Mouse (Mus musculus) heart, adult 2 months (tissue): ENCODE data around the gene Gm609. TPM values are rescaled to one million over a fixed set of nuclear protein-coding genes. Genes with fewer than 3 reads are reported as not detected.

Experiments used
- DNase-seq, 2 experiments: peaks; one replicate each; pipeline ENCODE4 v3.0.0; 2021
- H3K27ac ChIP-seq: fragments of 200-600 bp; 2 replicates; pipeline ENCODE4 v1.8.1; 2022
- H3K27me3 ChIP-seq: fragments of 200-500 bp; 2 replicates; pipeline ENCODE4 v1.6.1; 2012; ENCODE audit warnings: mild to moderate bottlenecking, low read length, inconsistent platforms, mixed read lengths; ENCODE audit not compliant: control insufficient read depth, insufficient read depth
- H3K36me3 ChIP-seq: fragments of 200-500 bp; 2 replicates; pipeline ENCODE4 v1.6.1; 2012; ENCODE audit warnings: low read length, inconsistent platforms; ENCODE audit not compliant: control insufficient read depth, insufficient read depth
- H3K4me1 ChIP-seq: fragments of 200-500 bp; 2 replicates; pipeline ENCODE4 v1.6.1; 2011; ENCODE audit warnings: low read length; ENCODE audit not compliant: control insufficient read depth, insufficient read depth
- H3K4me3 ChIP-seq: fragments of 200-600 bp; 2 replicates; pipeline ENCODE4 v1.8.1; 2022
- H3K79me2 ChIP-seq: fragments of 200-500 bp; replicated peaks from 2 replicates; pipeline ENCODE4 v1.6.1; 2012; ENCODE audit warnings: mild to moderate bottlenecking, inconsistent platforms, low read length, moderate library complexity, mixed read lengths; ENCODE audit not compliant: control insufficient read depth, insufficient read depth
- H3K9ac ChIP-seq: fragments of 200-500 bp; 2 replicates; pipeline ENCODE4 v1.6.1; 2012; ENCODE audit warnings: low read depth, mild to moderate bottlenecking, control low read depth, inconsistent platforms, low read length, mixed read lengths
- CTCF ChIP-seq: fragments of 200-600 bp; IDR thresholded peaks from 2 replicates; pipeline ENCODE4 v1.8.1; 2022; ENCODE audit warnings: antibody characterized with exemption, mild to moderate bottlenecking, moderate library complexity
- EP300 ChIP-seq: fragments of 200-500 bp; IDR thresholded peaks from 2 replicates; pipeline ENCODE4 v1.6.1; 2011; ENCODE audit warnings: low read depth, low read length, control low read depth; ENCODE audit not compliant: insufficient read depth
- POLR2A ChIP-seq: fragments of 200-500 bp; IDR thresholded peaks from 2 replicates; pipeline ENCODE4 v1.6.1; 2011; ENCODE audit warnings: mild to moderate bottlenecking, low read depth, low read length, control low read depth; ENCODE audit not compliant: insufficient read depth
- WGBS: fragments of 180-500 bp; shearing (Covaris S2); methylation state at CpG from one replicate; pipeline ENCODE4 v1.1.7; 2018; 5-methylcytosine and 5-hydroxymethylcytosine counted together
- intact Hi-C: fragments of 180-260 bp; cut with DNase I; formaldehyde crosslinking; loops from one replicate; pipeline ENCODE4 v1.15.1; 2025
- polyA plus RNA-seq: library from polyadenylated mRNA; depleted of rRNA; stranded (reverse); fragments of >200 nt; gene quantifications from 2 replicates; pipeline ENCODE4 v1.2.3, GENCODE M21; 2012
- total RNA-seq, 2 experiments: library from RNA; stranded (reverse); gene quantifications; 2 replicates each; pipeline ENCODE4 v1.2.3; 2021

Gm609 gene
- total and polyA plus RNA-seq, 3 experiments, result not detected

DNA sequence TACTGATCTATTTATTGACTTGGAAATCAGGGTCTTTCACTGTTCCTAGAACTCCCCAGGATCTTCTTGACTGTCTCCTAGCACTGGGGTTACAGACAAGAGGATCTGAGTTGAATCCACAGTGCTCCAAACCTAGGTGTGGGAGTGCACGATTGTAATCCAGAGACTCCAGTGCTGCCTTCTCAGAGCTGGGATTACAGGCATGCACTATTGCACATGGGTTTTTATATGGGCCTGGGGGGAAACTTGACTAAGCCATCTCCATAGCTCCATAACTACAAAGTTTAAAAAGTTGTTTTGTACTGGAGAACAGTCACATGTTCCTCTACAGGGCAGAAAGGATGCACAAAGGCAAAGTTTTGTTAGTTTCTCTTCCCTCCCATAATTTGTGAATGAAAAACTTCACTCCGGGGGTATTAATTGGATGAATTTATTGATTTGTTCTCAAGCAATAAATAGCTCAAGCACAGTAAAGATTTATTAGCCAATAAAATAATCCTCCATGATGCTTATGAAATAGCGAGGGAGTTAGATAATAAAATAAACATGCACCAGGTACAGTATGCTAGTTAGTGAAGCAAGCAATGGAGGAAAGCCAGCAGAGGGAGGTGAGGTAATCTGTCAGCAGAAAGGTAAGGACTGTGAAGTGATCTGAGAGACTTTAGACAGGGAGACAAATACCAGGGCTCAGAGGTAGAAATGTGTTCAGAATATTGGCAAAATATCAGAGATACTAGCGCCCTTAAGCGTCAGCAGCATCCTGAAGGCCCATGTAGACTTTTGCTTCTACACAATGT, 114.4 kb downstream of the Gm609 start:
- H3K27ac ChIP-seq, result peak overlapping the region; percentile 75
- no peak for DNase-seq
- no peaks in the 10 kb centered on the region for H3K27me3 ChIP-seq
- intact Hi-C loops, result no loop called here
- WGBS, result 71% methylated on average over 5 of the region's 5 CpGs
- no peak overlapping the region for H3K4me3 ChIP-seq
- H3K79me2 ChIP-seq, result no peaks in the 10 kb centered on the region
- H3K9ac ChIP-seq, result no peak overlapping the region
- peaks cover 34% of the 10 kb centered on the region for H3K36me3 ChIP-seq
- H3K4me1 ChIP-seq, result peaks cover 9% of the 10 kb centered on the region
- no peak for TF ChIP-seq POLR2A
- no peak for TF ChIP-seq EP300
- TF ChIP-seq CTCF, result no peak

DNA sequence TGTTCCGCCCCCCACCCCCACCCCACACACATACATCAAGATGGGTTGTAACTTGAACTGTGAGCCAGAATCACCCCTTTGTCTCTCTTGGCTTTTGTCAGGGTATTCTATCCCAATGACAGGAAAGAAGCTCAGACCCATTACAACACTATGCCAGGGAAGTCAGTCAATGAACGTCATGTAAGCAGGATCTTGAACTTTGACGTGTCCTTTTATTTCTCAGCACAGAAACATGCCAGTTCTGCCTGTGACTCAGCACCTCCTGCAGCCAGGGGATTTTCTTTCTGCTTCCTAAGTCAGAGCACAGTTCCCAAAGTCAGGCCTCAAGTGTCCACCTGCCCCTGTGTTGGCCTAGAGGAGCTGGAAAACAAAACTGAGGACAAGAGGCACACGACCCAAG, 115.4 kb downstream of the Gm609 start:
- Histone ChIP-seq H3K4me3 (no peak overlapping the region), H3K27me3 (no peaks in the 10 kb centered on the region), H3K27ac (peak overlapping the region; percentile 88), H3K36me3 (peaks cover 25% of the 10 kb centered on the region), H3K9ac (no peak overlapping the region), H3K4me1 (peaks cover 12% of the 10 kb centered on the region), H3K79me2 (no peaks in the 10 kb centered on the region)
- WGBS, result 59% methylated on average over 4 of the region's 4 CpGs
- TF ChIP-seq EP300 (no peak), POLR2A (no peak), CTCF (no peak)
- intact Hi-C loops, result loop anchor here (2.0 kb wide), 1 partner anchor 29 kb away; no protein-coding TSS in a partner anchor
- DNase-seq, result no peak

DNA sequence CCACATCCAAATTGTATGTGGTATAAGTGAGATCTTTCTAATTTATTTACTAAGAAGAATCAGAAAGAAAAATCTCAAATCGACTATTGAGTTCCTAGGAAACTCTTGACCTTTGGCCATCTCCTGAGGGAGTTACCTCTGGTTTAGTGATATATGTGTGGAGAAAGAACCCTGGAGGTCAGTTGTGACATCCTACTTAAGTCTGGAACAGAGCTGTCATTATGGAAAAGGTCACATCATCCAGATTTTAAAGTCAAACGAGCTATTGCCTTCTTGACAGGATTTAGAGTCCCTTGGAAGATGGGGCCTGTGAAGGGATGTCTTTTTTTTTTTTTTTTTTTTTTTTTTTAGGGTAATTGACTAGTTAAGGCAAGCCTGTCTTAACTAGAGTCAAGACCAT, 116.0 kb downstream of the Gm609 start:
- Histone ChIP-seq H3K27ac (peak overlapping the region; percentile 88), H3K36me3 (peaks cover 25% of the 10 kb centered on the region), H3K9ac (no peak overlapping the region), H3K4me1 (peaks cover 13% of the 10 kb centered on the region), H3K79me2 (no peaks in the 10 kb centered on the region), H3K27me3 (no peaks in the 10 kb centered on the region), H3K4me3 (no peak overlapping the region)
- 20% methylated on average over 2 of the region's 2 CpGs for WGBS
- TF ChIP-seq POLR2A, result no peak
- no peak for TF ChIP-seq CTCF
- TF ChIP-seq EP300, result no peak
- no peak for DNase-seq
- intact Hi-C loops, result loop anchor here (1.0 to 2.0 kb wide), 3 partner anchors 28 to 32 kb away; no protein-coding TSS in a partner anchor

DNA sequence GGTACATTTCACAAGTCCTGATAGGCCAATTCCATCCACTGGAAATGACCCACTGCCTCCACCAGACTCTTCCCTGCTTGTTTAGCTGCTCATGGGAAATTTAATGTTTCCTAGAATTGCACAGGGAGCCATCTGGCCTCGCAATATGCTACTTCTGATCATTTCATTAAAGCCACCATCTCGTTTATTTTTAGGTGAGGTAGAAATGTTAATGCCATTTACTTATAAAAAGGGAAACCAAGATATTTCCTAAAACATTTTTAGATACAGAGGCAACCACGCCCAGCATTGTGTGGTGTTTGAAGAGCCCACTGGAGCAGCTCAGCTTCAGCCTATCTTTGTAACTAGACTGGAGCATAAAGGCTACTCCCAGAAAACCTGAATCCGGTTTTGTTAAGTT, 116.5 kb downstream of the Gm609 start:
- Histone ChIP-seq H3K9ac (no peak overlapping the region), H3K79me2 (no peaks in the 10 kb centered on the region), H3K27me3 (no peaks in the 10 kb centered on the region), H3K27ac (peak overlapping the region; percentile 88), H3K4me1 (peaks cover 13% of the 10 kb centered on the region), H3K36me3 (peaks cover 22% of the 10 kb centered on the region), H3K4me3 (no peak overlapping the region)
- 45% methylated on average over 4 of the region's 4 CpGs for WGBS
- peak in 1 of 2 experiments; percentile 53 for DNase-seq
- TF ChIP-seq CTCF (no peak), POLR2A (peak; percentile 23; the same call in 1 of the 2 replicates)
- intact Hi-C loops, result loop anchor here (1.0 to 2.0 kb wide), 3 partner anchors 27 to 31 kb away; no protein-coding TSS in a partner anchor

DNA sequence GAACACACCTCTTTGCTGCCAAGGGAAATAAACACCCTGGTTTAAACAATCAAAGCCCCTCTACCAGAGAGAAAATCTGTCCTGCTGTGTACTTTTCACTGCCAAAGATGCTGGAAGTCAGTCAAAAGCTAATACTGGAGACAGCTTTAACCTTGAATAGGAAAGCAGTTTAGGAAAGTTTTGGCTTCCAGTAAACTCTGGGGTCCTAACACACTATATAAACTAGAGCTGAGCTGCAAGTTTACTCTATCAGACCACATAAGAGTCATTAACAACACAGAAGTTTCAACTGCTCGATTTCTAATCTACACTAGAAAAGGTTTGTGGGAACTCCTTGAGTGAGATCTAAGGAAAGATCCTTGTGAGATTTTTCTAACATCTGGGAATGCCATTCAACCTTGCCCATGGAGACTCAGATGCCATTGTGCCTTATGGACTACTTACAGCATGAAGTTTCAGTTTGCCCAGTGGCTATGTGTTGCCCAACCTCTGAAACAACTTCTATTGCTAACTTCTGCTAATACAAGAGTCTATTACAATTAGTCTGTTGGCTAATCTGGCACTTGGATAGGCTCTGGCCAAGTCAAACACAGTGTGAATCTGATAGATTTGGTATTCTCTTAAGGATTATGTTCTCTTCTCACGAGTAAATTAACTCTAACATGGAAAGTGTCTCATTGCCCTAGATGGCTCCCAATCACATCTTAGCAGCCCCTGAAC, 117.1 kb downstream of the Gm609 start:
- WGBS, result 16% methylated on average over 2 of the region's 2 CpGs
- Histone ChIP-seq H3K79me2 (no peaks in the 10 kb centered on the region), H3K9ac (no peak overlapping the region), H3K27ac (peak overlapping the region; percentile 88), H3K36me3 (peaks cover 24% of the 10 kb centered on the region), H3K27me3 (no peaks in the 10 kb centered on the region), H3K4me3 (no peak overlapping the region), H3K4me1 (peaks cover 16% of the 10 kb centered on the region)
- no peak for DNase-seq
- TF ChIP-seq POLR2A (no peak), CTCF (no peak), EP300 (no peak)
- intact Hi-C loops, result loop anchor here (1.0 to 2.0 kb wide), 3 partner anchors 26 to 31 kb away; no protein-coding TSS in a partner anchor
